Mouse (Mus musculus) layer of hippocampus, adult 9-10 months (tissue): Measurements from ENCODE around the gene Lpp.
A peak's percentile ranks its signal among the peaks of the same experiment; 100 is the strongest.

Experiments used
- DNase-seq: peaks from one replicate; pipeline ENCODE4 v3.0.0; 2022; ENCODE audit warnings: low spot score

Gene Lpp

GRCm38 (mm10) chr16:24392651-24393555 is at the start of gene Lpp:
Gene Lpp (plus strand): TSS chr16:24393507.
- no peak for DNase-seq

- peak; percentile 44 for DNase-seq
These were observed 45.5 kb upstream of the Lpp start for GRCm38 (mm10) chr16:24347582-24348411.

GRCm38 (mm10) chr16:24350306-24350705 is 43.0 kb upstream of the Lpp start:
- no peak for DNase-seq

- no peak for DNase-seq
These were observed 42.6 kb upstream of the Lpp start for GRCm38 (mm10) chr16:24350751-24351150.

- no peak for DNase-seq
These were observed 41.5 kb upstream of the Lpp start for GRCm38 (mm10) chr16:24351811-24352210.

- no peak for DNase-seq
These were observed 39.5 kb upstream of the Lpp start for GRCm38 (mm10) chr16:24353816-24354215.

- no peak for DNase-seq
These were observed 31.6 kb upstream of the Lpp start for GRCm38 (mm10) chr16:24361667-24362066.

- DNase-seq = no peak
These were observed 29.1 kb upstream of the Lpp start for GRCm38 (mm10) chr16:24364030-24364687.

GRCm38 (mm10) chr16:24365900-24366299 is 27.4 kb upstream of the Lpp start:
- no peak for DNase-seq

GRCm38 (mm10) chr16:24367071-24367470 is 26.2 kb upstream of the Lpp start:
- DNase-seq = no peak

- no peak for DNase-seq
These were observed 25.8 kb upstream of the Lpp start for GRCm38 (mm10) chr16:24367506-24367905.

GRCm38 (mm10) chr16:24376478-24376877 is 16.8 kb upstream of the Lpp start:
- no peak for DNase-seq

- no peak for DNase-seq
These were observed 2.7 kb upstream of the Lpp start for GRCm38 (mm10) chr16:24390596-24390995.

GRCm38 (mm10) chr16:24391111-24391510 is 2.2 kb upstream of the Lpp start:
- DNase-seq = no peak

- no peak for DNase-seq
These were observed 1.4 kb upstream of the Lpp start for GRCm38 (mm10) chr16:24391901-24392300.

GRCm38 (mm10) chr16:24393556-24394210 is 376 bp downstream of the Lpp start:
- DNase-seq = no peak

GRCm38 (mm10) chr16:24394211-24394991 is 1.1 kb downstream of the Lpp start:
- no peak for DNase-seq

GRCm38 (mm10) chr16:24395100-24395499 is 1.8 kb downstream of the Lpp start:
- DNase-seq = no peak

- DNase-seq = no peak
These were observed 3.2 kb downstream of the Lpp start for GRCm38 (mm10) chr16:24396504-24396903.

GRCm38 (mm10) chr16:24398476-24398875 is 5.2 kb downstream of the Lpp start:
- no peak for DNase-seq

GRCm38 (mm10) chr16:24398893-24399292 is 5.6 kb downstream of the Lpp start:
- DNase-seq = no peak
